Mouse (Mus musculus) adrenal gland, adult 8-10 months (tissue): Measurements from ENCODE around the gene Fgfr2. TPM values are rescaled to one million over a fixed set of nuclear protein-coding genes. Genes with fewer than 3 reads are reported as not detected.
A peak's percentile ranks its signal among the peaks of the same experiment; 100 is the strongest.

Experiments
- DNase-seq: peaks from one replicate; pipeline ENCODE4 v3.0.0; 2022
- total RNA-seq, 4 experiments: library from RNA; stranded (reverse); gene quantifications; 2 replicates each; pipeline ENCODE4 v1.2.4; 2022

The Fgfr2 gene
- total RNA-seq, 4 experiments from 2014 or later: 193 to 471 (median 262) TPM

DNA sequence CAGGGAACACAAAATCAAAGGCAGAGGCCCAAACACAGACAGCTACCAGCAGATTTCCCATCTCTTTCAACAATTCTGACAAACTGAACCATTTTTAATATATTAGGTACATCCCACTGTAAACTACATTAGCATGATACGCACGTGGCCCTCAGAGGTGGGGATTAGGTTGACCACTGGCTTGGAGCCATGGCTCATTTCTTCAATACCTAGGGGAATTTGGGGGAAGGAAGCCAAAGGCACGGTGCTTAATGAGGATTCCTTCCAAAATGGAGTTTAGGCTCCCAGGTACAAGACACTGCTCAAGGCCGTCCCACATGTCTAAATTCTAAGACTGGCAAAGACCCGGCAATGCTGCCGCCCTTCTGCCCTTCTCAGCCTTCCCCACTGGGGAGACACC, 120.9 kb downstream of the Fgfr2 start:
- DNase-seq: no peak

DNA sequence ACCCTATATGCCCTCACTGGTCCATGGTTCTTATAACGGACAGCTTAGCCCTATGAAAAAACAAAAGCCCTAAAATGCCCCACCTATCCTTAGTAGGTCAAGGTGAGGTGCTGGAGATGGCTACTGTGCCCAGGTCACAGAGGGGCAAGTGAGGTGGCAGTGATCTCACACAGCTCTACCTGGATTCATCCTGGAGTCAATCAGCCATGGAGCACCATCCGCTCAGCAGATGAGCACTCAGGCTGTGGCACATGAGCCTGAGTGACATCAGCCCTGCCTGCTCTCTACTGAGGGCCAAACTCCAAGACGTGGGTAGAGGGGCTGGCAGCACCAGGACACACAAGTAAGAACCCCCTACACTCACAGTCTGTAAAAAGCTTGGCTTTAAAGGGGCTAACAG, 121.8 kb downstream of the Fgfr2 start:
- DNase-seq: no peak

DNA sequence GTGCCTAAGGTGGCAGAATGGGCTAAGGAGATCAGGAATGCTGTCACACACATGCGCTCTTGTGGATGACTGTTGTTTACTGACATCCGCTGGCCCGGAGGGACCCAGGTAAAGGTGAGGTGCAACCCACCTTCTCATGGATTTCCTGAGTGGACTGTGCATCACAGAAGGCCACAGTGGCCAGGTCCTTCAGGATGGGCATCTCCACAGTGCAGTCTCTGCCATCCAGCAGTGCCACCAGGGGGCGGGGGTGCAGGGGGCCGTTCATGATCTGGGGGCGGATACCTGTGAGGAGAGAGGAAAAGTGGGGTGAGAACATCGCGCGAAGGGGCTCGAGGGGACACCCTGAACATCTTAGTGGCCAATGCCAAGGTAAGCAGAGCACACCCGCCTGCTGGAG, 124.1 kb downstream of the Fgfr2 start:
- DNase-seq: no peak

DNA sequence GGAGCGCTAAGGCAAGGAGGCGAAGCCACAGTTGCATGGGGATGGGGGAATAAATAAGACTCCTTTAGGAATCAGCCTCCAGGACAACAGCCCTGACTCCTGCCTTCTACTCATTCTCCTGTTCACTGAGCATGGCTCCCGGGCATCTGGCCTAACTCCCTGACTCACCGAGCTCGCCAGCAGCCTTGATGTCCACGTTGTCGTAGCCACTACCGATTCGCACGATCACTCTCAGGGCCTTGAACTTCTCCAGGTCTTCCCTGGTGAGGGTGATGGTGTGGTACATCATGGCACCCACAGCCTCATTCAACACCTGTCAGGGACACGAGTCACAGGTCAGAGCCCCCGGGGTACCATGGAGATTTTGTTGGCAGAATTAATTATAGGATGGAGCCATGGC, 124.5 kb downstream of the Fgfr2 start:
- DNase-seq: peak; percentile 79

DNA sequence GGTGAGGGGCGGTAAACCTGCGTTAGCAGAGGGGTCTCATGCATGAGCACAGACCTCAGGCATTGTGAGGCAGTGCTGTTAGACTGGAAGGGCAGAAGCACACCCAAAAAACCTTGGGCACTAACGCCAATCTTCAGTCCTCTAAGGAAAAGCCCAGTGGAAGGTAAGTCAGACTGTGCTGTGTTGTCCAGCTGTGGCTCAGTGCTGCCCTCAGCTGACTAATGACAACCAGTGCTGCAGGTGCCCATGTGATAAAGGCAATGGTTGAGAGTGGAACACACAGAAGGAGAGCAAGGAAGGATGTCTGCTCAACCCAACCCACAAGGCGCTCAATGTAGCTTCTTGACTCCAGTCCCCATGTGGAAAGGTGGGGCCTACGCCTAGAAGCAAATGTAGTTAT, 126.8 kb downstream of the Fgfr2 start:
- no peak for DNase-seq

DNA sequence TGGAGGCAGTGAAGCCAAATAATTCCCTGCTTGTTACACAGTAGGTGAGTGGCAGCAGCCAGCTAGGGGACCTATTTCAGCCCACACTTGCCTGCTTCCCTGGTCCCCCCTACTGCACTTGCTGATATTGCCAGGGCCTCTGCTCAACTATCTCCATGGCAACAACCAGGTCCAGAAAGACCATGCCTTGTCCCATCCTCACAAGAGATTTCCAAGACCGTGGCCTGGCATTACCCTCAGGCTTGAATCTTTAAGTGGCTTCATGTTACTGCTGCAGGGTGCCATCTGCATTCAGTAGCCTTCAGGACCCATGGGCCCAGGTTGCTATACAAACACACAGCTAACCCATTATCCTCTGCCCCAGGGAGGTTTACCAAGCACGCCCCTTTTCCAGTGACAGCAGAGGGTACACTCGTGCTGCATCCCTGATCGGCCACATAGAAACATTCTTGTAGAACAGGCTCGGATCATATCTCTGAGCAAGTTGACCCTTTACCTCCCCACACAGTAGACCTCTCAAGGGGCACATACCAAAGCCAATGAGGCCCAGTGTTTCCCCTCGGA, 128.4 kb downstream of the Fgfr2 start:
- DNase-seq: no peak

DNA sequence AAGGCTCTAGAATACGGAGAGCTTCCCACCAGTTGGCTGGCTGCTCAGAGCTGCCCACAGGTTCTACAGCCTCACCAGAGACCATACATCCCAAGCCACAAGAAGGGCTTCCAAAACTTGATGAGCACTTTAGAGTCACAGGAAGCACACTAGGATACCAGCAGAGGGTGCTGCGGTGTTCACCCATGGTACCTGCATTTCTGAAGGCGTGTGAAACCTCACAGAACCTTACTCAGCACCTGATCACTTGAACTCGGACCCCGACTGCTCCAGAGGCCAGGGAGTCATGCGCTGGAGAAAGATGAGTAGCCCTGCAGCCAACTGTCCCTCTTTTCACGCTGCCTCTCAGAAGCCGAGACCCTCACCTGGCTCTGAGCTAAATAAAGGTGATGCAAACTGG, 129.0 kb downstream of the Fgfr2 start:
- no peak for DNase-seq

DNA sequence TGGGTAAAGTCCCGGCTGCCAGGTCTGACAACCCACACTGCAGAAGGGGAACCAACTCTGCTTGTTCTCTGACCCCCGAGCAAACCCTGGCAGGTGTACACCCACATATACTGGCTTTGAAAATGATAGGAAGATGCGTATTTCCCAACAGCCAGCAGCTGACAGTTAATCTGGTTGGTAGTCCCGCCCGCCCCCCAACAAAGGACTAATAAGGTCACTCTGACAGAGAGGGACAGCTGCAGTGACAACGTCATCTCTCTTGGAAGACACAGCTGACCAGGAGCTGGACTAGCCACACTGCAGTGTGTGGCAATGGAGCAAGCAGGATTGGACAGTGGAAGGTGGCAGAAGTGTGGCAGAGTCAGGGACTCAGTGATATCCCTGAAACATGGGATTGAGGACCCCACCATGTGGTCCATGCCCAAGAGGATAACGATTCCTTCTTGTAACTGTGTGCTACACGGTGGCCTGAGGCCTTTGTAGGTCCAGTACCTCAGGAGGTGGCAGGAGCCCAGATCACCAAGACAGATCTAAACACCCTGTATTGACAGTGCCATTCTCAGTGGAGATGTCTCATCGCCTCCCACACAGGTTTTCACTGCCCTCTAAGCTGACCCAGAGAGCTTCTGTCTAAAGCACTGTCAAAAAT, 130.1 kb downstream of the Fgfr2 start:
- no peak for DNase-seq

DNA sequence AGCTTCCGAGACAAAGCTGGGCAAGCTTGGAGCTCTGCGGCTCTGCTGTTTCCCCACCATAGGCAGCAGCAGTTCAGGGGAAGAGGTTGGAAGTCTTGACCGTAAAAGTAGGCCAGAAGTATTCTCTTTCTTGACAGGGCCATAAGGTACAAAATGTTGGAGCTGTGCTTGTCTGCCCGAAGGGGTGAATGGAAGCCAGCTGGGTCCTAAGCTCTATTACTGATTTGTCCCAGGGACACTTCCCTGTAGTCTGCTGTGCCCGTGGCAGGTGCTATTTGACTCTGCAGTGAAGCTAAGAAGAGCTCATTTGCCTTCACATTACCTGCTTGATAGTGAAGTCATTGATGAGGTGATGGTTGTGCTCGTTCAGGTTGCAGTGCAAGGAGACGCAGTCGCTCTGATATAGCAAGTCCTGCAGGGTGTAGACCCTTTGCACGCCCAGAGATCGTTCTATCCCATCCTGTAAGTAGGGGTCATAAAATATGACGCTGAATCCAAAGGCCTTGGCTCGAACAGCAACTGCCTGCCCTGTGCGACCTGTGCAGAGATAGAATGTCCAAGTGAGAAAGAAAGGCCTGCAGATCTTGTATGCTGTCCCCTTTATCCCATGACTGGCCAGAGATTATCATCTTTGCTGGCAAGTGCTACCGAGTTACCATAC, 131.8 kb downstream of the Fgfr2 start:
- no peak for DNase-seq

DNA sequence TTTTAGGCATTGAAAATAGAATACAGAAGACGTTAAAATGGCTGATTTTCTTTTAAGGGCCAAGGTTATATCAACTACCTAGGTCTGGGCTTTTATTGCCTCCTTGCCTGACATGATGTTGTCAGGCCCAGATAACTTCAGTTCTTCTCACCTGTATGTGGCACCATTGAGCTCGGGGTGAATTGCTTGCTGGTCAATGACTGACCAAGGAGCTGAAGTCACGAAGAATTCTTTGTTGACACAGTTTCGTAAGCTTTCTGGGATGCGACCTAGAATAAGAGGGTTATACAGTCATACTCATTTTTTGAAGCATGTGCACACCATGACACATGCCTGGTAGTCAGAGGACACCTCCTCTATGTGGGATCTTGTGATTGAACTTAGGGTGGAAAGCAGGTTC, 133.3 kb downstream of the Fgfr2 start:
- DNase-seq: no peak

DNA sequence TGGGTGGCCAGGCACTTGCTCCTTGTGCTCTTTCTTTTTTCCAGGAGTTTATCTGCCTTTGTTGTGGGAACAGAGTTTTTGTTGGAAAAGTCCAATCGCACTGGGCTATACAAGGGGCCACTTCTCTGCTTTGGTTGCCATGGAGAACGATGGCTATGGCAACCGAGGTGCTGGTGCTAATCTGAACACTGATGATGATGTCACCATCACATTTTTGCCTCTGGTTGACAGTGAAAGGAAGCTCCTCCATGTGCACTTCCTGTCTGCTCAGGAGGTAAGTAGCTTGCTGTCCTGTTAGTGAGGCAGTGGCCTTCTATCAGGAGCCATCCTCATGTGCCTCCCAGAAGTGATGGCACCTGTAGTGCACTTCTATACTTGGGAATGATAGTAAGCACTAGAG, 140.5 kb downstream of the Fgfr2 start:
- no peak for DNase-seq

DNA sequence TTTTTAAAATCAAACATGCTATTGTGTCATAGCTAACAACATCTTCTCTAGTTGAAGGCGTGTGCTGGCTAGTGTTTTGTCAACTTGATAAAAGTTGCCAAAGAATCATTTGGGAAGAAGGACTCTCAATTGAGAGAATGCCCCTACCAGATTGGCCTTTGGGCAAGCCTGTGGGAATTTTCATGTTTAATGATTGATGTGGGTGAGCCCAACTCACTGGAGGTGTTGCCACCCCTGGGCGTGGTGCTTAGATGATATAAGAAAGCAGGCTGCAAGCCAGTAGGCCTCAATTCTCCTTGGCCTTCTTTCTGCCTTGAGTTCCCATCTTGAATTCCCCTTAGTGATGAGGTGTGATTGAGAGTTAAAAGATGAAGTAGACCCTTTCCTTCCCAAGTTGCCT, 145.2 kb downstream of the Fgfr2 start:
- DNase-seq: no peak

DNA sequence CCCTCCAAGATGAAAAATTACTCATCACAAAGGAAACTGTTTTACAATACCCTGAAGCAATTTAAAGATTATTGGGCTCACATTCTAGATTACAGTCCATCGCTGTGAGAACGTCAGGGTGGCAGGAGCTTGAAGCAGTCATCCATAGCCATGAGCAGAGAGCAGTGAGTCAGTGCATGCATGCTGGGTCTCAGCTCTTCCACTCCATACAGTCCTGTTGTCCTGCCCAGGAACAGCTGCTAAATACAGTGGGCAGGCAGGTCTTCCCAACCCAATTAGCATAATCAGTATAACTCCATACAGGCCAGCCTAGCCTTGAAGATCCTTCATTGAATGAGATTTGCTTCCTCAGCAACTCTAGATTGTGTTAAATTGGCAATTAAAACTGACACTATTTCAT, 147.1 kb downstream of the Fgfr2 start:
- no peak for DNase-seq

DNA sequence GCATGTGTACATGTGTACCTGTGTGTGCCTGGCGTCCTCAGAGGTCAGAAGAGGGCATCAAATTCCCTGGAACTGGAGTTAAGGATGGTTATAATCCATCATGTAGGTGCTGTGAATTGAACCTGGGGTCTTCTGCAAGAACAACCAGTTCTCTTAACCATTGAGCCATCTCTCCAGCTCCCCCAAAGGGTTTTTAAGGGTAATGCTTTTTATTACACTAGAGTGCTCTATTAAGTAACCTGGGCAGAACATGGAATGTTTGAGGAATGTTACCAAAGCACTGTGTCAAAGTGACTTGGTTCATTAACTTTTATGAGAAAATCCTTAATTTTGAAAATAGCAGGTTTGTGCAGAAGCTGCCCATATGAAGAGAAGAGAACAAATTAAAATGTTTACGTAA, 151.1 kb downstream of the Fgfr2 start:
- no peak for DNase-seq

DNA sequence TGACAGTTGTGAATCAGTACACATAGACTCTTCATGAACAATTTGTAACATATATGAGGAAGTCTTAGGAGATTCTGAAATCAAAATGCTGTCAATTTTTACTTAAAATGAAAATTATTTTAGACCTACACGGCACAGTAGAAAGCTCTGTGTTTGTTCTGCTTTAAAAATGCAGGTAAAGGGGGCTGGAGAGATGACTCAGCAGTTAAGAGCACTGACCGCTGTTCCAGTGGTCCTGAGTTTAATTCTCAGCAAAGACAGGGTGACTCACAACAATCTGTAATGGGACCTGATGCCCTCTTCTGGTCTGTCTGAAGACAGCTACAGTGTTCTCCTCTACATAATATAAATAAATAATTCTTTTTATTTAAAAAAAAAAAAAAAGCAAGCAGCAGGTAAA, 157.4 kb downstream of the Fgfr2 start:
- DNase-seq: no peak

DNA sequence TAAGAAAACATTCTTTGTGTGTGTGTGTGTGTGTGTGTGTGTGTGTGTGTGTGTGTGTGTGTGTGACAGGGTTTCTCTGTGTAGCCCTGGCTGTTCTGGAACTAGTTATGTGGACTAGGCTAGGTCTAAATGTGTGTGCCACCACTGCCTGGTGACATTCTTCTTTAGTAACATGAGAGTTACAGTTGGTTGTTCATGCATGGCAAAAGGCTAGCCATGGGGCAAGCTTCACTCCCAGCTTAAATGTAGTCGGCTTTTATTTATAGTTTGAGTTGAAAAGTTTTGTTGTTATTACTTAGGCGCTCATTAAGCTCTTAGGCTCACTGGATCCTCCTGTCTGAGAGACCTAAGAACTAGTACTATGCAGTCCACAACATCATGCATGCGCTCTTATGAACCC, 158.8 kb downstream of the Fgfr2 start:
- no peak for DNase-seq

DNA sequence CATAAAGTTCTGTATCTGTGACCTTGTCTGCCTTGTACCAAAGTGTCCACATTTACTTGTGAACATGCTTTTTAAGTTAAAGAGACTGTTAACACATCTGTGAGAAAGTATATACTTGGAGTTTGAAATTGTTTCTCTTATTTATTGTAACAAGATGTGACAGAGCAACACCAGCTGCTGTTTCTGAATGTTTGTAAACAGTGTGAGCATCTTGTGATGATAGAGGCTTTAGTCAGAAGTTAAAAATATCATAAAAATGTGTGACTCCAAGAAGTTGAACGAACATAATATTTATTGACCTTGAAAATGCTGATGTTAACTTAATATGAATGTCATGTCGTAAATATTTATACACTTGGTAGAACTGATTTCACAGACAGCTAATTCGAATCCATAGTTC, 172.5 kb downstream of the Fgfr2 start:
- DNase-seq: no peak

DNA sequence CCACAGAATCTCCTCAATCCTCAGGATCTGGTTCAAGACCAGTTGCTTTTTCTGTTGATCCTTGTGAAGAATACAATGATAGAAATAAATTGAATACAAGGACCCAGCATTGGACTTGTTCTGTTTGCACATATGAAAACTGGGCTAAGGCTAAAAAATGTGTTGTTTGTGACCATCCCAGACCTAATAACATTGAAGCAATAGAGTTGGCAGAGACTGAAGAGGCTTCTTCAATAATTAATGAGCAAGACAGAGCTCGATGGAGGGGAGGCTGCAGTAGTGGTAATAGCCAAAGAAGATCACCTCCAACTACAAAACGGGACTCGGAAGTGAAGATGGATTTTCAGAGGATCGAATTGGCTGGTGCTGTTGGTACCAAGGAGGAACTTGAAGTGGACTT, 173.2 kb downstream of the Fgfr2 start:
- DNase-seq: no peak

DNA sequence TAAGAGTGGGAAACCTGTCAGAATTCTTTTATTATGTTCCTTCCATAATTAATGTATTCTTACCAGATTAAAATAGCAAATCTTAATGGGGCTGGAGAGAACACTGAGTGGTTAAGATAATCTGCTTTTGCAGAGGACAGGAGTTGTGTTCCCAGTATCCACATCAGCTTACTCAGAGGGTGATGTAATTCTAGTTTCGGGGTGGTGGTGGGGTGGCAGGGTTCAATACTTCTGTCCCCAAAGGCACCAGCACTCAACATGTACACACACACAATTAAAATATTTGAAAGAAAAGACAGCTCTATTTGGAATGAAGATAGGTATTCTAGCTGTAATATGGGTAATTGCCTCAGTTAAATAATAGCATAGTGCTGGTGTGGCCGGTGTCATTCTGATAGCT, 182.6 kb downstream of the Fgfr2 start:
- DNase-seq: no peak

DNA sequence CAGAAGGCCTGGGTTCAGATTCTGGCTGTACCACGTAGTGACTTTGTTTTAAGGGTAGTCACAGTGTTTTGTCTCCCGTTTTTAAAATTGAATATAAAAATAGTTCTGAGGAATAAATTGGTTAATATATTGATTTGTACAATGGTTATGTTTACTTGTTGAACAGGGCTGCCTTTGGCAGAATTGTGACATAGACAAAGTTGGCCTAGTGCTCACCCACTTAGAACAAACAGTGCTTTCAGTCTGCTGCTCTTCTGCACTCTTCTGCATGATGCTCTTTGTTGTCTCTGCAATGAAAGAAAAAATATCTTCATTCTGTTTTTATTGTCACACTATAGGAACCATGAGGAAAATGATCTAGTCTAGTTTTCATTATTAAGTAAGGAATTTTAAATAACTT, 184.0 kb downstream of the Fgfr2 start:
- DNase-seq: no peak

DNA sequence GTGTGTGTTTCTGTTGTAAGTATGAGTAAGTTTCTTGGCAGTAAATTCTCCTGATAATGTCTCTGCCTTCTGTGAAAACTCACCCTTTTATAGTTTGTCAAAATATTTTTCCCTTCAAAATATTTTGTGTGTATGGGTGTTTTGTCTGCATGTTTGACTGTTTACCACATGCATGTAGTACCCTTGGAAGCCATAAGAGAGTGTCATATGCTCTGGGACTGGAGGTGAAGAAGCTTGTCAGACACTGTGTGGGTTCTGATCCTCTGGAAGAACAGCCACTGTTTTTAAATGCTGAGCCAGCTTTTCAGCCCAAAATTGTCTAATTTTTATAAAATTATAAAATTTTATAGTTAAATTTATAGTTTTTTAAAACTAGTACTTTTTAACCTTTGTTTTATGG, 188.4 kb downstream of the Fgfr2 start:
- DNase-seq: no peak

DNA sequence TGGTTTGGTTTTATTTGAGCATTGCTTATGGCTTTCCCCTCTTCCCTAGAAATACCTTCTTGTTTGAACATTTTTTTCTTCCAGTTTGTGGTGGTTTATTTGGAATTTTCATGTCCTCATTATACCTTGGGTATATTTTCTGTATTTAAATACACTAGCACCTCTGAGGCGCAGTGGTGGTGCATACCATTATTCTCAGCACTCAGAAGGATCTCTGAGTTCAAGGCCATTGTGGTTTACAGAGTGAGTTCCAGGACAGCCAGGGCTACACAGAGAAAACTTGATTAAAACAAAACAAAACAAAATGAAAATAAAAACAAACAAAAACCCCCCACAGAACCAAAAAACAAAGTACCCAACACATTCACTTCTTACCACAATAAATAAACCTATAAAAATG, 189.8 kb downstream of the Fgfr2 start:
- DNase-seq: no peak

DNA sequence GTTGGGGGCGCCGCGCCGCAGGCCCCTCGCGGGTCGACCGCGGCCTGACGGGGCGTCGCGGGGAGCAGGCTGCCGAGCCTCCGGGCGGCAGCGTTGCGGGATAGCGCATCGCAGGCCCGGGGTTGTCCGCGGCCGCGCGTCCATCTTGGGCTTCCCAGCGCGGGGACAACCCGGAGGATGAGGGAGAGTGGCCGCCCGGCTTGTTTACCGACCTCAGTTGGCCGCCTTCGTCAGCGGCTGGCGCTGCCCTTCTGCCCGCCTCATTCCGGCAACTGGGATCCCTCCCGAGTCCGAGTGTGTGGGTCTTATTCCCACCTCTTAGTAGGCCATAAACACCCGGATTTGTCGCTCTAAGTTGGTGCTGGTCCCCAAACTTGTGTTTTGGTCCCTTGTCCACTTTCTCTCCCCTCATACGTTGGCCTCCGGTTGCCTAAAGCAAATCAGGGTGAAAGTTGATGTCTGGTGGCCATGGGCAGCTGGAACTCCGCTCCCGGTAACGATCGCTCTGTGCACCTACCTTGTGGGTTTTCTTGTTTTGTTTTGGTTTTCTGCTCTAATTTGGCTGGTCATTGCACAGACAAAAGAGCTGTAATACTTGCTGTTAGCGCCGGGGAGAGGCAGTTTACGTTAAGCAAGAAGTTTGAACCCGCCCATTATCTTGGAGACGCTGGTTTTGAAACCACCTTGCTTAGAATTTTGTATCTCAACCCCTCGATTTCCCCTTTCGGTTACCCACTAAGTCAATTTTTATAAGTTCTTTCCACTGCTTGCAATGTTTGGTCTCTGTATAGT, 191.4 kb downstream of the Fgfr2 start:
- peak; percentile 42 for DNase-seq
